Mouse (Mus musculus): ENCODE measurements at regions not wholly inside any gene's neighbourhood (a gene's known extent, or its start where the extent isn't known, plus 50 kb on each side); places are given as distances from the start of the nearest gene placed in this dataset.

GRCm38 (mm10) chr17:4903129-4903528 is 91.0 kb upstream of the Arid1b start:
- no peak for TF ChIP-seq POLR2AphosphoS2 (IDR thresholded peaks at IDR 0.05; ENCODE audit: insufficient read length, low read depth)
- no peak for TF ChIP-seq CEBPB (IDR thresholded peaks at IDR 0.05; ENCODE audit: insufficient read depth, poor library complexity, severe bottlenecking)
- no peak for TF ChIP-seq POLR2A (IDR thresholded peaks at IDR 0.05; ENCODE audit: insufficient read length, low read depth)
- TF ChIP-seq USF1 (IDR thresholded peaks at IDR 0.05; ENCODE audit: low read depth) = no peak
- no peak for TF ChIP-seq TCF12 (IDR thresholded peaks at IDR 0.05; ENCODE audit: insufficient read depth, poor library complexity, severe bottlenecking)
- TF ChIP-seq E2F4 (IDR thresholded peaks at IDR 0.05; ENCODE audit: insufficient read depth) = no peak
- no peak for TF ChIP-seq MAX (IDR thresholded peaks at IDR 0.05; ENCODE audit: low read depth)
- no peak for TF ChIP-seq MYOD1 (IDR thresholded peaks at IDR 0.05; ENCODE audit: control insufficient read depth in 1 of 3, insufficient read length in 2 of 3, low read depth in 2 of 3)
- TF ChIP-seq TCF3 (IDR thresholded peaks at IDR 0.05; ENCODE audit: insufficient read length, low read depth) = no peak
- TF ChIP-seq SRF (IDR thresholded peaks at IDR 0.05; ENCODE audit: control insufficient read depth, insufficient read length, low read depth) = no peak
- TF ChIP-seq MYOG (IDR thresholded peaks at IDR 0.05; ENCODE audit: control insufficient read depth in 1 of 3, insufficient read depth in 1 of 3, insufficient read length in 2 of 3, low read depth in 2 of 3) = no peak
- TF ChIP-seq REST (IDR thresholded peaks at IDR 0.05; ENCODE audit: insufficient read depth, insufficient read length) = no peak
